Mouse (Mus musculus) heart, adult 9 months (tissue): ENCODE data around the gene C1qtnf12.

ENCODE experiments used
- DNase-seq, 2 experiments: peaks; one replicate each; pipeline ENCODE4 v3.0.0; 2022; ENCODE audit warnings: low spot score in 2 of 2

C1qtnf12 gene

DNA sequence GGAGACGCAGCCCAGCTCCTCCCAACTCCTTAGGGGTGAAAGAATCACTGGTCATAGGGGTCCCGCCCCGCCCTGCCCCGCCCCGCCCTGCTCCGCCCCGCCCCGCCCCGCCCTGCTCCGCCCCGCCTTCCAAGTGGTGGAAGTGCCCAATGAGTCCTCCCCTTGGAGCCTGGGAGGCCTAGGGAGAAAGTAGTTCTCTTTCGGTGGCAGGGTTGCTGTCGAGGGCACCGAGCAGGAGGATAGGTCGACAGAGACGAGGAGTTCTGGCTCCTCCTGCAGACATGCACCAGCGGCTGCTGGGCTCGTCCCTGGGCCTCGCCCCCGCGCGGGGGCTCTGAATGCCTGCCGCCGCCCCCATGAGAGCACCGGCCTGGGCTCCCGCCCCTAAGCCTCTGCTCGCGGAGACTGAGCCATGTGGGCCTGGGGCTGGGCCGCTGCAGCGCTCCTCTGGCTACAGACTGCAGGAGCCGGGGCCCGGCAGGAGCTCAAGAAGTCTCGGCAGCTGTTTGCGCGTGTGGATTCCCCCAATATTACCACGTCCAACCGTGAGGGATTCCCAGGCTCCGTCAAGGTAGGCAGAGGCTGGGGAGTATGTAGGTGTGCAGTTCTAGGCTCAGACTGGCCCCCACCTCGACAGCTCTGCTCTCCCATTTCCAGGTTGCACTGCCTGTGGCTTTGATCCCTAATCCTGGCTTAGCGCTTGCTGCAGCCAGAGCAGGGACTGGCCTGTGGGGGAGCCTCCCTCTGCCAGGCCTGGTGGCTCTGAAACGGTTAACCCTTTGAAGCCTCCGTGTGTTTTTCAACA lies at the start of gene C1qtnf12:
TSS of gene C1qtnf12 (plus strand) at position 152 of the 805 bp plus-strand sequence.
- peak; percentile 23 to 24 for DNase-seq

DNA sequence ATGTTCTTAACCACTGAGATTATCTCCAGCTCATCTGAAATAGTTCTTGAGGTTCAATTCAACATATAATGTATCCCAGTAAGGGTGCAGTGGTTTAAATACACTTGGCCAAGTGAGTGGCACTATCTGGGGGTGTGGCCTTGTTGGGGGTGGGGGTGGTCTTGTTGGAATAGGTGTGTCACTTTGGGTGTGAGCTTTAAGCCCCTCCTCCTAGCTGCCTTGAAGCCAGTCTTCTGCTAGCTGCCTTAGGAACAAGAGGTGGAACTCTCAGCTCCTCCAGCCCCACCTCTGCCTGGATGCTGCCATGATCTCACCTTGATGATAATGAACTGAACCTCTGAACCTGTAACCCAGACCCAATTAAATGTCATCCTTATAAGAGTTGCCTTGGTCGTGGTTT lies 30.1 kb upstream of the C1qtnf12 start:
- DNase-seq: no peak

DNA sequence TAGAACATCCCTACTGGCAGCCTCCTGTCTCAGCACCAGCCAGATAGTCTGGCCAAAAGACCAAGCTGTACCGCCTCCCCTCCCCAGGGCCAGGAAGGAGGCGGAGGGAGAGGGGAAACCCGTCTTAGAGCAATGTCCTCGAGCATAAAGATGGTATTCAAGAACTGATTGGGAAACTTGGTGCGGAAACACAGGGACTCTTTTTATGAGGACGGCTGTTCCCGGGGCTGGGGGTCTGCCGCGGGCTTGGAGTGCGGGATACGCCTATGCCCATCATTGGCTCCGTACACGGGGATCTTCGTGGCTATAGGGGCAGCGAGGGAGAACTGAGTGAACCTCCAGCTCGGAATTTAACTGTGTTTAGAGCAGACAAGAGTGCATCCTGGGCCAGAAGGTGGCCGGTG lies 19.1 kb upstream of the C1qtnf12 start:
- peak; percentile 44 to 53 for DNase-seq

DNA sequence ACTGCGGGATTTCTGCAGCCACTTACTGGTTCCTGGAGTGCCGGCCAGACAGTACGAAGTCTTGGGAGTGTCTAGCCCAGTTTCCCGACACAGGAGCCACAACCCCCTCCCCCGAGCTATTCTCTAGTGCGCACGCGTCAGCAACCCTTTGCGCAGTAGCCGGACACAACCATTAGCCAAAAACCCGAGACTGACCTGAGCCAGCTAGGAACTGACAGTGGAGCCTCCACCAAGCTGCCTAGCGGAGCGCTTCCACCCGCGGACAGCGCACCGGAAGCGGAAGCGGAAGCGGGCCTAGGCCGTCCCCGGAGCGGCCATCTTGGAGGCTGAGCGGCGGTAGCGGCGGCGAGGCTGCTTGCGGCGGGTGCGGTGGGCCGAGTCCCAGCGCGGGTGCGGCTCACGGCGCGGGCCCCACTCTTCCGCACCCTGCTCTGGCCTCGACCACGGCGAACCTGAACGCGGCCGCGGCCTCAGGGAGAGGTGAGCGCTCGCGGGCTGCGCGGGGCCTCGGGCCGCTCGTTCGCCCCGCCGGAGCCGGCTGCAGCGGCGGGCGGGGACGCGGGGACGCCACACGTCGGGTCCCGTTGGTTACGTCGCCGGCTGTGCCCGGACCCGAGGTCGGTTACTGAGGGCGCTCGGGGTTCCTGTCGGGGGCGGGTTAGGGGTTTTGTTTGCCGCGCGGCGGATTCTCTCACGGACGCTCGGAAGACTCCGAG lies 18.4 kb upstream of the C1qtnf12 start, which contains the start of gene Ube2j2:
TSS of gene Ube2j2 (plus strand) at position 298 of the 716 bp plus-strand sequence.
- peak; percentile 96 to 98 for DNase-seq

DNA sequence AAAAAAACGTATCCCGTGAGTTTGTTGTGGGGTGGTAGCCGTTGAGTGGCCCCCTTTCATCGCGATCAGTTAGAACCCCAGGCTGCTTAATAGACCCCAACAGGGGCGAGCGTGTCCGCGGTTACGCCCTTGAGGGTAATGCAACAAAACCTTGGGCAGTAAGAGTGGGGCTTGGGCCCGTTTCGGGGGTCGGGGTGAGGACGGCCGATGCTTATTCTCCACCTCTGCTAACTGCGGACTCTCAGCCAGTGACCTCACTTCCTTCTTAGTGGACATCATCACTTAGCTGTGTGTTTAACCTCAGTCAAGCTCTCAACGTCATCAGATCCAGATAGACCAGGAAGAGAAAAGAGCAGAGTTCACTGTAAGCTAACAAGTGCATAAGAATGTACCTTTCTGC lies 17.8 kb upstream of the C1qtnf12 start:
- no peak for DNase-seq

DNA sequence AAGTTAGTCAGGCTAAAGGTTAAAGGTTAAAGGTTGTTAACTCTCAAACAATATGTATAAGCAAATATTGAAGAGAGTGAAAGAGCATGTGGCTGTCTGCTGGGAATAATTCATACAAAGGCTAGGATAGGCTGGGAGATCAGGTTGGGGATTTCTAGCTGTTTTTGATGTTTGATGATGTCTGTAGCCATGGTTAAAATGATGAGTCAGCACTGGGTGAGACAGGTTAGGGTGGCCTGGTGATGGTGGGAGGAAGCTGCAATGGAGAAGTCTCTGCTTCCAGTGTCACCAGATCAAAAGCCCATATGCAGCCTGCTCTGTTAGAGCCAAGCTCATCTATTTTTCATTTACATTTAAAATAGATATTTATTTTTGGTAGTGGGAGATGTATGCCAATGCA lies 15.0 kb upstream of the C1qtnf12 start:
- no peak for DNase-seq

DNA sequence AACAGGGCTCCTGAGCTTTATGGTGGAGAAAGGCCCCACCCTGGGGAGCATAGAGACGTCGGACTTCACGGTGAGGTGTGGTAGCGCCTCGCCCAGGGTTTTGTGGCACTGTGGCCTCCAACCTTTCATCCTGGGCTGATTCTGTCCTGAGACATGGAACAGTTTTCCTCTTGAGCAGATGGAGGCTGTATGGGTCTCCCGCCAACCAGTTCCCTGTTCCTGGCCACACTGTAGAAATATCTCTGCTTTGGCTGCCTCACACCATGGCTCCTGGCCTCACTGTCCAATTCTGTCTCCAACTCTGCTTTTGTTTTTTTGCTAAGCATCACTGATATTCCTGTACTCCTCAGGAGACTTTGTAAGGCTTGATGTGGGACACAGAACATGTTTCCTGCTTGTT lies 6.6 kb upstream of the C1qtnf12 start:
- no peak for DNase-seq

DNA sequence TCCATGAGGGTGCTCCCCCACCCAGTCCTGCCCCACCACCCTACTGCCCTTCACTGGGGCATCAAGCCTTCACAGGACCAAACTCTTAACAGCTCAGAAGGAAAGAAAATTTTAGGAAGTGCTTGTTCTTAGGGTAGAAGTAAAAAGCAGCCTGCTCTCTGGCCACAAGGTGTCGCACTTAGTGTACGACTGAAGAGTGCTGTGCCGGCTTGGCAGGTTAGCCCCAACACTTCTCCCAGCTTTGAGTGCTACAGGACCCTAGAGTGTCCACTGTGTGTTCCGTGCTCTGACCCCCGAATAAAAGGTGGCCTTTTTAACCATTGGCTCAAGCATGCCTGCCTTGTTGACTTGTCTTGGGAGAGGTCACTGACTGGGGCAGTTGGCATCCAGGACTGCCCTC lies 2.8 kb upstream of the C1qtnf12 start:
- peak; percentile 47 to 65 for DNase-seq

DNA sequence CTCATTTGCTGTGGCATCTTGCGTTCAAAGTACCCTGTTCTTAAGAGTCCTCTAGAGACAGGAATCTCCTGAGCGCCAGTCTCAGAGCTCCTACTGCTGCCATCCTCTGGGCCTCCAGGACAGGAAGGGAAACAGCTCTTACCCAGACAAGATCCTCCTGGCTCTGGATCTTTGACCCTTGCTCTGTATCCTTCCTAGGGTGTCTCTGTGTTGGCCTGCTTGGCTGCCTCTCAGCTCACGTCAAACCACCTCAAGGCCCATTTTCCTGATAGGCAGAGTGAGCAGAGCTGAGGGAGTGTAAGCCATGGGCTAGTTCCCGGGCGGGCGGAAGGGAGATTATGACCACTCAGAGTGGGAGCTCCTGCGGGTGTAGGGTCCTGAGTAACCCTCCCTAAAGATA lies 988 bp downstream of the C1qtnf12 start:
- DNase-seq: no peak

DNA sequence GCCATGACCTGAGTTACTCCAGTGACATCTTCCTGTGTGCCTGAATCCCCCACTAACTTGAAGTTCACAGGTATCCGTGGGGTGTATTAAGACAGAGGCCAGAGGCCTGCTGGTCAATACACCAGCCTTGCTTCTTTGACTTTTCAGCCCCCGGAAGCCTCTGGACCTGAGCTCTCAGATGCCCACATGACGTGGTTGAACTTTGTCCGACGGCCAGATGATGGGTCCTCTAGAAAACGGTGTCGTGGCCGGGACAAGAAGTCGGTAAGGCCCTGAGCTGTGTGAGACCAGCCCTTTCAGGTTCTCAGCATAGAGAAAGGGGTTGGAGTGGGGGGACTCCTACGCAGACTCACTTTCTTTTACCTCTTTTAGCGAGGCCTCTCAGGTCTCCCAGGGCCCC lies 2.3 kb downstream of the C1qtnf12 start:
- DNase-seq: no peak

DNA sequence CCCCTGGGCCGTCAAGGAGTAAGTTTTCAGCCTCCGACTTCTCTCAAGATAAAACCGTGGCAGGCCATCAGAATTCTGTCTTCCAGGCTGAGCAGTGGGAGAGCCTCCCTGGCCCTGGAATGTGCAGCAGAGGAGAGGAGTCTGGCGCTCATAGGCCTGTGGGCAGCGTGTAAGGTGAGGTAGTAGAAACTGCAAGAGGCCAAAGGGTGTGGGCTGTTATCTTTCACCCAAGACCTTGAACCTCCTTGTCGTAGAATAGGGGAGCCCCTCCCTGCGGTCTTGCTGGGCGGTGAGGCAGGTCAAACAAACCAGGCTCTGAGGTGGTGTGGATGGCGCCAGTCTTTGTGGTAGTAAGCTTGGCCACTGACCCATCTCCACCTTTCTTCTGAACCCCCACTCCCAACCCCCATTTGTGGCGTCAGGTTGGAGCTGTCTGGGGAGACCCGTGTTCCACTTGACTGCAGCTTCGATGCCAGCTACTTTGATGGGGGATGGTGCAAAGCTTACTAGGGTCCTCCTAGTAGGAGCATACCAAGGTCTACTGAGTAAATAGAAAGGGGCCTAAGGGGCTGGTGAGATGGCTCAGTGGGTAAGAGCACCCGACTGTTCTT lies 7.0 kb downstream of the C1qtnf12 start:
- DNase-seq: no peak

DNA sequence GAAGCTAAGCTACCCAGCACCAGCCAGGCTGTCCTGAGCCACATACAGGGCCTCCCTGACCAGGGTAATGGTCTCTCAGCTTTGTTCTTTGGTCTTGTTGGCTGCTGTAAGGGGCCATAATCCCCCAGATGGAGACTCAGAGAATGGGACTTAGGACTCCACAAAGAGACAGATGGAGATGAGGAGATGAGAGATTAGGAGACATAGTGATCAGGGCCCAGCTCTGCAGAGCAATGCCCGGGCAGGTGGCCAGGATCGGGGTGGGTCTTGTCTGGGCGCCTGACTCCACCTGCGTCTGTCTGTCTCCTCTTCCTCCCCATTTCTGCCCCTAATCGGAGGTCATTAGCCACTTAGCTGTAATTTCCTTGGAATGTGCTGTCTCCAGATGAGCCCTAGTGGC lies 8.2 kb downstream of the C1qtnf12 start:
- DNase-seq: no peak

DNA sequence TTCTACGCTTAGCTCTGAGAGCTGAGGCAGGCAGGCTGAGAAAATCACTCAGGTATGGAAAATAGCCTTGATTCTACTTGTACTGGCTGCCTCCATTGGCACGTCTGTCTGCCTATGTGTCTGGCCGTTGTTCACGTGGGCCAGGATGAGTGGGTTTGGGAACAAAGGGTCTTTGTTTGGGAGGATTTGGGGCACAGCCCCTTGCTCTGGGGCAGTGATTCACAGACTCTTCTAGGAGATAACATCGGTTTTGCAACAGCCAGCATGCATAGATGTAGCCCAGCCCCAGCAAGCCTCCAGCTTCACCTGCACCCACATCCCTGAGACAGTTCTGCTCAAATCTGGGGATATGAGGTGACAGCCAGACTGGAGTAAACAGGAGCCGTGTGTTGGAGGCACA lies 10.5 kb downstream of the C1qtnf12 start:
- no peak for DNase-seq

DNA sequence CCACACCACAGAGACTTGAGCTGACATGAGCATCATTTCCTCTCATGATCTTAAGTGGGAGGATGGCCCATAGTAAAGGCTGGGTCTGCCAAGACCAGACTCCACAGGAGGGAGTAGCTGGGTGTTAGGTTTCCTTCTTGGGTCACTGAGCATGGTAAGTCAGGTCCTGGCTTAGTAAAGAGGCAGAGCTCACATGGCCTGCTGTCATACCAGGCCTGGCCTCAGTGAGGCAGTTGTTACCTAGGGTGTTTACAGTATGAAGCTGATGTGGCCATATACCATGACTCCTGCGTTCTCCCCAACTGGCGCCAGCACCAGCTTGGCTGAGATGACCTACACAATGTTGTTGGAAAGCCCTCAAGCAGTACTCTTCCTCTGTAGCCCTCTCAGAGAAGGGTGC lies 11.1 kb downstream of the C1qtnf12 start:
- DNase-seq: no peak

DNA sequence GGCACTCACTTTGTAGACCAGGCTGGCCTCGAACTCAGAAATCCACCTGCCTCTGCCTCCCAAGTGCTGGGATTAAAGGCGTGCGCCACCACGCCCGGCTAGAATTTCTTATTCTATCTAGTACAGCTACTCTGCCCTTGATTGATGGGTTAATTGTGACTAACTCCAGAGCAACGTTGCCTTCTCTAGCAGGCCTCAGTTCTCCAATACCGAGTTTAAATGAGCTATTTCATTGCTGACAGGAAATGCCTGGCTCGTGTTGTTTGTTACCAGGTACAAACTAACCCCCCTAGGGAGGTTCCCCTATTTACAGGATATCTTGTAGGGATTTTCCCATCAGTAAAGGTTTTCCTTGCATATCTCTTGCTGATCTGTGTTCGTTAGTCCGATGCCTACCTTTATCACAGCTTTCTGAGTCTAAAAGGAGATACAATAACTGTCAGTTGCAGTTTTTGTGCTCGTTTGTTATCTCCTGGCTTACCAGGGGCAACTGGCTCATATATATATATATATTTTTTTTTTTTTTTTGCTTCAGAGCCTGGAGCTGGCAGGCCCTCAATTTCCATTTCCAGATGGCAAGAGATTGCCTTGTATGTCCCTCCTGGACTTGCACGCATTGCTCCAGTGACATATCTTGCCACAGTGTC lies 19.4 kb downstream of the C1qtnf12 start:
- DNase-seq: no peak

DNA sequence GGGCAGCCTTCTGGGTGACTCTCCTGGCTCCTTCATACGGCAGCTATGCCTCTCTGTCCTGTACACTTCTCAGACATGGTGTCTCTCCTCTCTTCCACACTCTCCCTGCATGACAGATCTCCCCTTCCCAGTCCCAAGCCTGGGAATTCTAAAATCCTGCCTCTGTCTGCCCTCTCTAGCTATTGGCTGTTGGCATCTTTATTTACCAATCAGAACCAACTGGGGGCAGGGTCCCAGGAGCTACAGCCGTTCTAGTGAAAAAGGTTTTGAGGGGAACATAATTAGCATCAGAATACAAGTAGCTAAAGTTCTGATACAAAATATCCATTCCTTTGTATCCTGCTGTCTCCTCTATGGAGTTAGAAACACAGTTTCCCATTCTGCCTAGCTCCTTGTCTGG lies 21.7 kb downstream of the C1qtnf12 start:
- no peak for DNase-seq

DNA sequence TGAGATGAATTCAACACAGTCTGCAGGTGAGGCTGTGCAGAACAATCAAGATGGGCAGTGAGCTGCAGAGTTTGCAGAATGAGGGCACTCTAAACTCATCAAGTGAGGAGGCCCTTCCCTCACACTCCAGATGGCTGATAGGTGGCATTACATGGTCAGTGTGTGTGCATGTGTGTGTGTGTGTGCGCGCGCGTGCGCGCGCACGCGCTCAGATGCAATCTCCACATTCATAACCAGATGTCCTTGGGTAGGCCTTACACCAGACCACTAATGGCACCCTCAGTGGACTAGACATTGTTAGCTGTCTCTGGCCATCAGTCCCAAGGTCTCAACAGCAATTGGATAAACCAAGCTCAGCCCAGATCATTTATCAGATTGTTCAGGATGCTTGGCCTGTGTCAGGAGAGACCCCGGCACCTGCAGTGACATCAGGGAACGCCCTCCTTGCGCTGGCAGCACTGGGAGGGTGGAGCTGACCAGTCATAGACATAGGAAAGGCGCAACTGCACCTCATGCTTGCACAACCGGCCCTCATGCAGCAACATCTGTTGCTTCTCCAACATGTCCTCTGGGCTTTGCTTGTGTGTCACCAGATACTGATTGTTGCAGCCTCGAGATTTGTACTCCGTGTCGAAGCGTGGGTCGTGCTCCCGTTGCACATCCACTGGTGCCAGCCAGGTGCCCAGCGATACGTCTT lies 29.2 kb downstream of the C1qtnf12 start:
- DNase-seq: peak in 1 of 2 experiments; percentile 5

DNA sequence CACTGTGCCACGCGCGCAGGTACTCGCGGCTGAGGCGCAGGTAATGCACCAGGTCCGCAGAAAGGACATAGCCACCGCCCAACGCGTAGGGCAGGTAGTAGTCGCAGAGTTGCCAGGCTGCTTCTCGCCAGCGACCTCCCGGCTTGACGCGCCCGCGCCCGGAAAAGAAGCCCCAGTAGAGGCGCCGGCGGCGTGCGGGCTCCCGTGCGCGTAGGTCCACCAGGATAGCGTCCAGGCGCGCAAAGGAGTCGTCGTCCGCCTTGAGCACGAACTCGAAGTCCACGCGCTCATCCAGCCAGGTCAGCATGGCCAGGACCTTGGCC lies 29.8 kb downstream of the C1qtnf12 start:
- DNase-seq: no peak

DNA sequence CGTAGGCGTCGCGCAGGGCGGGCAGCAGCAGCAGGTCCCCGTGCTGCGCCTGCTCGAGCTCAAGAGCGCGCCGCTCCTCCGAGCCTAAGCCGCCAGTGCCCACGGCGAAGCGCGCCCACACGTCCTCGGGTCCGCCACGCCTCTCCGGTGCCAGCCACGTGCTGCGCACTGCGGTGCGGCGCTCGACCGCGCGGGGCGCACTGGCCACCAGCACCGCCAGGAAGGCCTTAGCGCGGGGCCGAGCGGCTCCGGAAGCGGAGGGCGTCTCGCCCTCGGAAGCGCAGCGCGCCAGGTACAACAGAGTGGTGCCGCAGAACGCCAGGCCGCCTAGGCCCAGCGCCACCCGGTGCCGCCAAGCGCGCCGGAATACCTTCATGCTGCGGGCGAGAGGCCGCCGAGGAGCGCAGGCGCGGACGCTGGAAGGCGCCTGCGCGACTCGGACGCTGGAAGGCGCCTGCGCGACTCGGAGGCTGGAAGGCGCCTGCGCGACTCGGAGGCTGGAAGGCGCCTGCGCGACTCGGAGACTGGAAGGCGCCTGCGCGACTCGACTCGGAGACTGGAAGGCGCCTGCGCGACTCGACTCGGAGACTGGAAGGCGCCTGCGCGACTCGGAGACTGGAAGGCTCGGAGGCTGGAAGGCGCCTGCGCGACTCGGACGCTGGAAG lies 30.3 kb downstream of the C1qtnf12 start, which contains the start of the genes B3galt6 and Sdf4:
TSS of gene B3galt6 (minus strand) at position 409 of the 665 bp plus-strand sequence.
TSS of gene Sdf4 (plus strand) at position 632 of the 665 bp plus-strand sequence.
- peak; percentile 77 to 88 for DNase-seq

DNA sequence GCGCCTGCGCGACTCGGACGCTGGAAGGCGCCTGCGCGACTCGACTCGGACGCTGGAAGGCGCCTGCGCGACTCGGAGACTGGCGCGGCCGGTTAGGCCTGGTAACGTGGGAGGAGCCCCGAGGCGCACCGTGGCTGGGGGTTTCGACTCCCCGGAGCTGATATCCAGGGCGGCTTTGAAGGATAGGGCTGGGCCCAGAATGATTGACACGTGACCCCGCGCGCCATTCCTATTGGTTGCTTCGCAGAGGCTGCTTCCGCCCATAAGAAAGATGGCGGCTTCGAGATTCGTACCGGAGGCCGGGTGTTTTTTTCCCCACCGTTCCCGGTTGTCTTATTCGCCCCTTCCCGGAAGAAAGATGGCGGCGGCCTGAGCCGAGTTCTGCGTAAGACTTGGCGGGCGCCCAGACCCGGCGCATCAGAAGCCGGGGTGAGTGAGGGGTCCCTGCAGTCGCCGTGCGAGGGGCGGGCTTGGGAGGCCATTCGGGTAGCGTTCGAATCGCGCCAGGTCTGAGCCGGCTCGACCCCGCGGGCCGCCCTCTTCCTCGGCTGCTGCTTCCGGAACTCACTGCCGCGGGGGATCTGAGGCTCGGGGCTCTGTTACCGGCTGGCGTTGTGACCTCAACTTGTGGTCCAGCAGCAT lies 30.9 kb downstream of the C1qtnf12 start:
- DNase-seq: peak; percentile 97
